Mouse (Mus musculus): ENCODE results near the gene Nfs1. TPM values are rescaled to one million over a fixed set of nuclear protein-coding genes. Genes with fewer than 3 reads are reported as not detected.

Nfs1 gene
- total RNA-seq (2023; ENCODE audit: inconsistent age): 27.9 to 40.3 TPM (median 31.3 TPM) in 4 replicates

DNA sequence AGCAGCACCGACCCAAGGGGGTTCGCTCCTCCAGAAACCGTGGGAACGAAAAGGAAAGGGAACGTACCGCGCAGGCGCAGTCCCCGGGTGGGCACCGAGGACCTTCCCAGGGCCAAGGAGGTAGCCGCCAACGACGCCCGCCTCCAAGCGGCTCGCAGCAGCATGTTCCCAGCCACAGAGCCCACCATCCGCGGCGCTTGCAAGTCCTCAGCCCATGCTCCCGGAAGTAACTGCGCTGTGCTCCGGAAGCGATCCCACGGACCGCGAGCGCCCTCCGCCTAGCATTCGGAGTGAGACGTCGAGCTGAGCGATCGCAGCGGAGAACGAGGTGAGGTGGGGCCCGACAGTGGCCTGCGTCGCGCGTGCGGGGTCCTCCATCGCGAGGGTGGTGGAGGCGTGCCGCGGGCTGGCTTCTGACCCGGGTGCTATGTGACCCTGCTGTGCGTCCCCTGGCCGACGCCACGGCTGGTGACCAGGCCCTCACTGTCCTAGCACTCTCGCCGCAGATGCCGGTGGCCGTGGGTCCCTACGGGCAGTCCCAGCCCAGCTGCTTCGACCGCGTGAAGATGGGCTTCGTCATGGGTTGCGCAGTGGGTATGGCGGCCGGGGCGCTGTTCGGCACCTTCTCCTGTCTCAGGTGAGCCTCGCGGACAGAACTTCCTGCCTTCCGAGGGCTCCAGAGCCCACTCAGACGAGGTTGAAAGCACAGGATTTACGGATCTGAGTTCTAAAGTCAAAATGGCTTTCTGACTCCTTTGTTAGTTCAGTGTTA, at the start of gene Nfs1, which contains the start of gene Romo1:
TSS of gene Nfs1 (minus strand) at position 234 of the 772 bp plus-strand sequence.
TSS of gene Romo1 (plus strand) at position 87 of the 772 bp plus-strand sequence.

DNA sequence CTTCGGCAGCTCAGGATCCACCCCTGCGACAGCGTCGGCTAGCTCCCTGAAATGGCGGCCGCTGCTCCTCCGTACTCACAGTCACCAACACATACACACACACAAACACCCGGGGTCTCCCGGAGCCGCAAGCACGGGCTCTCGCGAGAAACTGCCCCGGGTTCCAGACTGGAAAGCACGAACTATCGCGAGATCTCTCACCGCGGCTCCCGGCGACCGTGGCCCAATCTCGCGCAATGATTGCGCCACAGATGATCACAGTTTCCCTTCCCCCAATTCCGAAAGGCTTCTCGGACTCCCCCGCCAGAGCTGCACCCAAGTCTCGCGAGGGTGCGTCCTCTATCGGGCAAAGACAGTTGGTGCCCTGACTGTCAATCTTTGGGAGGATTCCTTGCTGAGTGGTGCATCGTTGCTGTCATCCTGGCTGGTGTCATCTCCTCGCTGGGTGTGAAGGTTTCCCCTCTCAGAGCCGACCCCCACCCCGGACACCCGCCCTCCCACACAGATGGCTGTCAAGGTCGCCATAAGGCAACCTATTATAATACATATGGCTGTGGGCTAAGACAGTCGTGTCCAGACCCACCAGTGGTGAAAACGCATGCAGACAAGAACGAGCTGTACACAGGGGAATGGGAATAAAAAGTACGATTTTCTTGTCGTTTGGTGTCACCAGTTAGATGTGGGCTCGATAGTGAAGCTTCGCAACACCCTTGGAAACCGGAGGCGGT, 36.3 kb upstream of the Nfs1 start, which contains the start of gene Rbm39:
TSS of gene Rbm39 (minus strand) at position 145 of the 728 bp plus-strand sequence.

DNA sequence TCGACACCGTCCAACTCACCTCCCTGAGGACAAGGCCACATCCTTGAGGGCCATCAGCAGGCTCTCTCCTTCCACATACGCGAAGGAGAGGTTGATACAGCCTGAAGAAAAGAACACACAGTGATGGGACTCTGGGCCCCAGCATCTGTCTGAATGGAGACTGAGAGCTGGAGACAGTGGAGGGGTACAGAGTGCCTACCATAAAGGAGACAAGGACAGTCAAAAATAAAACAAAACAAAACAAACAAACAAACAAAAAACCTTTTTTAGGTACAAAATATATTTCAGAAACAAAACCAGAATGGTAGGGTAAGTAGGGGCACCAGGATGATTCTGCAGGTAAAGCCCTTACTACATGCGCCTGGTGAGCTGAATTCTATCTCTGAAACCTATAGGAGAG, 17.0 kb downstream of the Nfs1 start, which contains the start of gene Gm28036:
TSS of gene Gm28036 (minus strand) at position 101 of the 400 bp plus-strand sequence.

DNA sequence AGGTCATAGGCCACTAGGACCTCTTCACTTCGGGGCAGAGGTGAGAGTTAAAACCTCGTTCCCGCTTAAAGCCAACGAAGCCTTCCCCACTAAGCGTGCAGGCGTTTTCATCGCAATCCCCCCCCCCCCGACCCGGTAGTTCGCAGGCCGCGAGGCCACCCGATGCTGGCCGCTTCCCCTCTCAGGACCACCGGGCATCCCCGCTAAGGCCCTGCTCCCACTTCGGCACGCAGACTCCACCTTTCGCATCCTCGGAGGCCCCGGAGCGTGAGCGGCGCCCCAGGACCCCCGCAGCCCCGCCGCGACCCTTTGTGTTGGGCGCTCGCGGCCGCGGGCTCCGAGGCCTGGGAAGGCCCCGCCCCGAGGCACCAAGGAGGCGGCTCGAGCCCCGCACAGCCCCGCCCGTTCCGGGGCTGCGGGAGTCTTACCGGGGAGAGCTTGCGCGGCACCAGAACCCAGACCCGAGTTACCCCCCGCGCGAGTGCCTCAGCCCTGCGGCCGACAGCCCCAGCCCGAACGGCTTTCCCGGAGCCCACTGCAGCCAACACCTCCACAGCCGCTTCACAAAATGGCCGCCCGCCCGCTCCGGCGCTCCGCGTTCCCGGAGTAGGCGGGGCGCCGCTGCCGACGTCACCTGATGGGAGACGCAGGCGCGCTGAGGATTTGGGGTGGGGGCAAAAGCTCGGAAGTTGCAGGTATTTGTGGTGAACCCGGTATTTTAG, 32.5 kb downstream of the Nfs1 start, which contains the start of the genes Cpne1 and Rbm12:
TSS of gene Cpne1 (minus strand) at position 608 of the 722 bp plus-strand sequence.
TSS of gene Rbm12 (minus strand) at position 621 of the 722 bp plus-strand sequence.

Other genes starting within 250 kb of the Nfs1 start
- 27.6 to 43.5 TPM (median 29.5 TPM) in 4 replicates for gene Uqcc1, start 213.9 kb downstream of the Nfs1 start, total RNA-seq (2023; ENCODE audit: inconsistent age)
- not detected in 4 replicates for gene Gm15557, start 203.5 kb downstream of the Nfs1 start, total RNA-seq (2023; ENCODE audit: inconsistent age)
- not detected in 4 replicates for gene Gdf5, start 198.8 kb downstream of the Nfs1 start, total RNA-seq (2023; ENCODE audit: inconsistent age)
- gene Cep250, start 187.7 kb downstream of the Nfs1 start, total RNA-seq (2023; ENCODE audit: inconsistent age): 58.5 to 67.9 TPM (median 59.6 TPM) in 4 replicates
- gene 6430550D23Rik, start 136.2 kb downstream of the Nfs1 start, total RNA-seq (2023; ENCODE audit: inconsistent age): 1.2 to 4.4 TPM (median 2.7 TPM) in 4 replicates
- 76.6 to 107 TPM (median 94.4 TPM) in 4 replicates for gene Ergic3, start 136.1 kb downstream of the Nfs1 start, total RNA-seq (2023; ENCODE audit: inconsistent age)
- not detected in 4 replicates for gene Fer1l4, start 91.2 kb downstream of the Nfs1 start, total RNA-seq (2023; ENCODE audit: inconsistent age)
- gene Spag4, start 79.0 kb downstream of the Nfs1 start, total RNA-seq (2023; ENCODE audit: inconsistent age): 4.1 to 6.1 TPM (median 5.5 TPM) in 4 replicates
- 67.7 to 73.9 TPM (median 69.2 TPM) in 4 replicates for gene Cpne1, start 32.2 kb downstream of the Nfs1 start, total RNA-seq (2023; ENCODE audit: inconsistent age)
- gene Rbm12, start 32.2 kb downstream of the Nfs1 start, total RNA-seq (2023; ENCODE audit: inconsistent age): 32.6 to 46.3 TPM (median 39.9 TPM) in 4 replicates
- 22.4 to 30.4 TPM (median 27.6 TPM) in 4 replicates for gene Gm28036, start 17.1 kb downstream of the Nfs1 start, total RNA-seq (2023; ENCODE audit: inconsistent age)
- 64.5 to 98.8 TPM (median 79.6 TPM) in 4 replicates for gene Romo1, start 147 bp downstream of the Nfs1 start, total RNA-seq (2023; ENCODE audit: inconsistent age)
- gene Rbm39, start 36.1 kb upstream of the Nfs1 start, total RNA-seq (2023; ENCODE audit: inconsistent age): 1,825 to 2,022 TPM (median 1,985 TPM) in 4 replicates
- gene Phf20, start 52.3 kb upstream of the Nfs1 start, total RNA-seq (2023; ENCODE audit: inconsistent age): 55.5 to 89.6 TPM (median 69.9 TPM) in 4 replicates
- gene Cnbd2, start 168.1 kb upstream of the Nfs1 start, total RNA-seq (2023; ENCODE audit: inconsistent age): 5.8 to 14.2 TPM (median 10.8 TPM) in 4 replicates
- gene Scand1, start 168.5 kb upstream of the Nfs1 start, total RNA-seq (2023; ENCODE audit: inconsistent age): 123 to 151 TPM (median 142 TPM) in 4 replicates

All from B cell, adult (primary cell).